Mouse (Mus musculus): ENCODE results near the gene Iqcb1.
"Not testable (repeated sequence)": the region's sequence is repeated elsewhere in the genome, so short reads cannot be mapped to it uniquely, and the experiment has no call there.

Gene Iqcb1

GRCm38 (mm10) chr16:36828054-36828786 is at the start of gene Iqcb1:
Gene Iqcb1 (plus strand): TSS chr16:36828385.
- peak; percentile 73 for DNase-seq (ENCODE audit: low spot score)

GRCm38 (mm10) chr16:36784146-36784545 is 44.0 kb upstream of the Iqcb1 start:
- DNase-seq (ENCODE audit: low spot score), result no peak

GRCm38 (mm10) chr16:36784594-36785313 is 43.4 kb upstream of the Iqcb1 start, which contains the start of gene Slc15a2:
Gene Slc15a2 (minus strand): TSS chr16:36784962.
- DNase-seq (ENCODE audit: low spot score), result no peak

GRCm38 (mm10) chr16:36786466-36786865 is 41.7 kb upstream of the Iqcb1 start:
- no peak for DNase-seq (ENCODE audit: low spot score)

- DNase-seq (ENCODE audit: low spot score), result no peak
Measured at GRCm38 (mm10) chr16:36790166-36790565, 38.0 kb upstream of the Iqcb1 start.

- no peak for DNase-seq (ENCODE audit: low spot score)
Measured at GRCm38 (mm10) chr16:36794976-36795375, 33.2 kb upstream of the Iqcb1 start.

- DNase-seq (ENCODE audit: low spot score), result no peak
Measured at GRCm38 (mm10) chr16:36798334-36798733, 29.9 kb upstream of the Iqcb1 start.

- DNase-seq (ENCODE audit: low spot score), result no peak
Measured at GRCm38 (mm10) chr16:36802361-36802760, 25.8 kb upstream of the Iqcb1 start.

- DNase-seq (ENCODE audit: low spot score), result no peak
Measured at GRCm38 (mm10) chr16:36808616-36809015, 19.6 kb upstream of the Iqcb1 start.

- no peak for DNase-seq (ENCODE audit: low spot score)
Measured at GRCm38 (mm10) chr16:36813680-36814079, 14.5 kb upstream of the Iqcb1 start.

- no peak for DNase-seq (ENCODE audit: low spot score)
Measured at GRCm38 (mm10) chr16:36816916-36817315, 11.3 kb upstream of the Iqcb1 start.

- peak; percentile 80 for DNase-seq (ENCODE audit: low spot score)
Measured at GRCm38 (mm10) chr16:36817321-36817926, 10.8 kb upstream of the Iqcb1 start.

GRCm38 (mm10) chr16:36820016-36820415 is 8.2 kb upstream of the Iqcb1 start:
- no peak for DNase-seq (ENCODE audit: low spot score)

- no peak for DNase-seq (ENCODE audit: low spot score)
Measured at GRCm38 (mm10) chr16:36820747-36821146, 7.4 kb upstream of the Iqcb1 start.

- peak; percentile 14 for DNase-seq (ENCODE audit: low spot score)
Measured at GRCm38 (mm10) chr16:36821474-36821873, 6.7 kb upstream of the Iqcb1 start.

- DNase-seq (ENCODE audit: low spot score), result no peak
Measured at GRCm38 (mm10) chr16:36827611-36828053, 553 bp upstream of the Iqcb1 start.

- DNase-seq (ENCODE audit: low spot score), result no peak
Measured at GRCm38 (mm10) chr16:36828820-36829219, 635 bp downstream of the Iqcb1 start.

GRCm38 (mm10) chr16:36846894-36847293 is 18.7 kb downstream of the Iqcb1 start:
- not testable (repeated sequence) for DNase-seq (ENCODE audit: low spot score)

GRCm38 (mm10) chr16:36851202-36851601 is 23.0 kb downstream of the Iqcb1 start:
- no peak for DNase-seq (ENCODE audit: low spot score)

- no peak for DNase-seq (ENCODE audit: low spot score)
Measured at GRCm38 (mm10) chr16:36863585-36863984, 35.4 kb downstream of the Iqcb1 start.

GRCm38 (mm10) chr16:36869442-36869841 is 41.3 kb downstream of the Iqcb1 start:
- no peak for DNase-seq (ENCODE audit: low spot score)

GRCm38 (mm10) chr16:36874583-36875275 is 46.5 kb downstream of the Iqcb1 start, which contains the start of the genes Eaf2 and Golgb1:
Gene Eaf2 (minus strand): TSS chr16:36875003.
Gene Golgb1 (plus strand): TSS chr16:36875140.
- peak; percentile 98 for DNase-seq (ENCODE audit: low spot score)

Measured in MN1 (cell line).